Mouse (Mus musculus) lung, postnatal 25 days (tissue): ENCODE measurements around the gene Zswim8.

Source experiments
- DNase-seq: peaks from one replicate; pipeline ENCODE4 v3.0.0; 2022; ENCODE audit warnings: low spot score

Gene Zswim8

DNA sequence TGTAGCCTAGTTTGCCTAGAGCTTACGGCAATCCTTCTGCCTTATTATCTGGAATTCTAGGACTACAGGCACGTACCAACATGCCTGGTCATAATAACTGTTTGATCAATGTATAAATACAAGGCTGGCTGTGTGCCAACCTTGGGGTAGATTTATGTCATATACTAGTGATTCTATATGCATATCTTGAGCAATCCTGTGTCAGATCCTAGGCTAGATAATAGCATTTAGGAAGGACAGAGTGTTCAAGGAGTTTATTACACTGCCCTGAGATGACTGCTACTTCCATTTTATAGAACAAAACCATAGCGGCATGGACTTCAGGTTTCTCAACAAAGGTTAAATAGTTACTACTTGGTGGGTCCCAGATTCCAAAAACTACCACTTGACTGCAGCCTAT lies 64.6 kb downstream of the Zswim8 start:
- no peak for DNase-seq

DNA sequence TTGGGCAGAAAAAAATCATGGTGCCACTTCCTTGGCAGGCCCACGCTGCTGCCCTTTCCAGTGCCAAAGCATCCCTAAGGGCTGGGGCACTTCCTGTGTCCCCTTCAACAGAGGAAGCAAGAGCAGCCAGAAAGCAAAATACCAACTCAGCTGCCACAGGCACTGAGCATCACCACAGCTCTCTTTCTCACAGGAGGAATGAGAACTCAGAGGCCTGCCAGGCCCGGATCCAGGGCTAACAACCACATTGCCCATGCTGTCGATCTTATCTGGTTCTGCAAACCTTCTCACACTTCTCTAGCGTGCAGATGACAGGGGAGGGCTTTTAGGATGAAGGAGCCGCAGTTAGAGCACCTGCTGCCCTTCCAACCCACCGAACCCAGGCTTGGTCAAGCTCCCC lies 65.5 kb downstream of the Zswim8 start:
- no peak for DNase-seq
